Mouse (Mus musculus): ENCODE measurements around the gene Clstn1.

- no peak for TF ChIP-seq CTCF (IDR thresholded peaks at IDR 0.05; ENCODE audit: extremely low read depth, insufficient read depth, insufficient read length, insufficient replicate concordance)
- no peak for TF ChIP-seq POLR2A (IDR thresholded peaks at IDR 0.05; ENCODE audit: low read depth, low read length)
These were observed 5.2 kb downstream of the Clstn1 start for GRCm38 (mm10) chr4:149591486-149591885.
